9 mouse cellular contexts compared by ENCODE assay signal in genomic region chr11:50379023-50379752, GRCm38 (mm10). TPM values are rescaled to one million over a fixed set of nuclear protein-coding genes. Genes with fewer than 3 reads are reported as not detected.
DNase-seq lines count a peak whose midpoint lies in the region; ATAC-seq lines count a peak whose summit lies in the region.
"Had no signal": no experiment of that assay in that cellular context is flagged by ENCODE, and none has a peak within 500 bp of the region (broad histone marks: within the 10 kb centered on the region; RNA-seq: fewer than 3 reads in every experiment).

No protein-coding gene starts in this region.

- no peaks in the 10 kb centered on the region for H3K9me3 ChIP-seq in kidney, embryonic 14.5 days (ENCODE audit: control insufficient read depth, low read length)
- no peaks in the 10 kb centered on the region for H3K9me3 ChIP-seq in hindbrain, embryonic 14.5 days (ENCODE audit: control insufficient read depth, low read length)
- no peaks in the 10 kb centered on the region for H3K9me3 ChIP-seq in midbrain, embryonic 14.5 days (ENCODE audit: control insufficient read depth, low read length)

- no peak overlapping the region for H3K27ac ChIP-seq in kidney, embryonic 14.5 days (ENCODE audit: low read depth, low read length)
- H3K27ac ChIP-seq in brown adipose tissue, adult 24 weeks (replicated peaks; ENCODE audit: low read depth, low read length), result no peak overlapping the region
- H3K27ac ChIP-seq in hindbrain, embryonic 14.5 days, result no peak overlapping the region
- H3K27ac ChIP-seq in midbrain, embryonic 14.5 days (replicated peaks; ENCODE audit: low read depth, low read length), result no peak overlapping the region

- ATAC-seq in kidney, embryonic 14.5 days (ENCODE audit: low FRiP score, low TSS enrichment), result no peak
- no peak for ATAC-seq in hindbrain, embryonic 14.5 days (ENCODE audit: low FRiP score)
- no peak for ATAC-seq in midbrain, embryonic 14.5 days (ENCODE audit: low FRiP score, low TSS enrichment)

- no peak for DNase-seq in kidney, postnatal 36 days
- no peak for DNase-seq in hindbrain, embryonic 14.5 days (ENCODE audit: low spot score)
- DNase-seq in midbrain, embryonic 14.5 days, result no peak
- DNase-seq in left cerebral cortex, postnatal 25 days (ENCODE audit: low spot score in 2 of 2), result no peak
- DNase-seq in layer of hippocampus, adult 9-10 months (ENCODE audit: low spot score), result no peak
- DNase-seq in left cerebral cortex, adult 18-20 months (ENCODE audit: low spot score in 2 of 2), result no peak

- 57% methylated on average over 12 of the region's 12 CpGs for WGBS in kidney, embryonic 14.5 days
- WGBS in hindbrain, embryonic 14.5 days, result 69% methylated on average over 12 of the region's 12 CpGs
- WGBS in midbrain, embryonic 14.5 days, result 68% methylated on average over 12 of the region's 12 CpGs

- intact Hi-C loops in left cerebral cortex, postnatal 25 days (cut with DNase I), result loop anchor here (5.0 kb wide), 1 partner anchor 87 kb away; the partner anchor contains the start of gene Maml1

- H3K4me1 ChIP-seq in kidney, embryonic 14.5 days (ENCODE audit: control insufficient read depth, insufficient read depth, low read length), result peaks cover 19% of the 10 kb centered on the region
- peaks cover 6% of the 10 kb centered on the region; the same call in 1 of the 2 replicates for H3K4me1 ChIP-seq in brown adipose tissue, adult 24 weeks (ENCODE audit: control insufficient read depth, insufficient read depth, insufficient read length, low read length)
- peaks cover 28% of the 10 kb centered on the region for H3K4me1 ChIP-seq in hindbrain, embryonic 14.5 days (replicated peaks; ENCODE audit: control insufficient read depth, insufficient read depth, low read length)
- peaks cover 30% of the 10 kb centered on the region for H3K4me1 ChIP-seq in midbrain, embryonic 14.5 days (ENCODE audit: control insufficient read depth, insufficient read depth, low read length)

- H3K4me2 ChIP-seq in kidney, embryonic 14.5 days (replicated peaks; ENCODE audit: low read depth, low read length), result peak overlapping the region; percentile 83
- H3K4me2 ChIP-seq in hindbrain, embryonic 14.5 days (replicated peaks), result peak overlapping the region; percentile 99
- H3K4me2 ChIP-seq in midbrain, embryonic 14.5 days (ENCODE audit: low read length), result peak overlapping the region; percentile 97

- no peaks in the 10 kb centered on the region for H3K27me3 ChIP-seq in kidney, embryonic 14.5 days (ENCODE audit: control insufficient read depth, insufficient read depth, low read length)
- H3K27me3 ChIP-seq in hindbrain, embryonic 14.5 days (ENCODE audit: control insufficient read depth, insufficient read depth, low read length), result no peaks in the 10 kb centered on the region
- H3K27me3 ChIP-seq in midbrain, embryonic 14.5 days (ENCODE audit: control insufficient read depth, insufficient read depth, low read length), result no peaks in the 10 kb centered on the region
- H3K27me3 ChIP-seq: Patski had no signal

- peaks cover 40% of the 10 kb centered on the region for H3K36me3 ChIP-seq in kidney, embryonic 14.5 days (ENCODE audit: control insufficient read depth, insufficient read depth, low read length)
- peaks cover 42% of the 10 kb centered on the region for H3K36me3 ChIP-seq in hindbrain, embryonic 14.5 days (replicated peaks; ENCODE audit: control insufficient read depth, insufficient read depth)
- peaks cover 39% of the 10 kb centered on the region for H3K36me3 ChIP-seq in midbrain, embryonic 14.5 days (ENCODE audit: control insufficient read depth, insufficient read depth, low read length)

- H3K4me3 ChIP-seq in kidney, embryonic 14.5 days (ENCODE audit: low read length), result peak overlapping the region; percentile 61
- peak overlapping the region; percentile 87 for H3K4me3 ChIP-seq in brown adipose tissue, adult 24 weeks (ENCODE audit: insufficient read depth, low read depth, low read length)
- peak overlapping the region; percentile 84 for H3K4me3 ChIP-seq in hindbrain, embryonic 14.5 days (replicated peaks; ENCODE audit: low read length)
- H3K4me3 ChIP-seq in midbrain, embryonic 14.5 days (replicated peaks; ENCODE audit: low read depth, low read length), result peak overlapping the region; percentile 93

- peak overlapping the region; percentile 94 for H3K9ac ChIP-seq in kidney, embryonic 14.5 days (ENCODE audit: low read depth, low read length)
- H3K9ac ChIP-seq in hindbrain, embryonic 14.5 days, result peak overlapping the region; percentile 90
- H3K9ac ChIP-seq in midbrain, embryonic 14.5 days (replicated peaks; ENCODE audit: low read length), result peak overlapping the region; percentile 99

RNA-seq across cellular contexts. Expression of gene Hnrnph1, which starts 2.4 kb away (rescaled TPM):
- 598 and 606 TPM in 2 replicates for polyA plus RNA-seq in kidney, embryonic 14.5 days (2014; fragmentation: Nextera tagmentation; extraction: Ambion mirVana)
- 115 and 183 TPM in 2 replicates for polyA plus RNA-seq in brown adipose tissue, adult 24 weeks (2012; ENCODE audit: insufficient read depth, insufficient read length, missing spikeins)
- polyA plus RNA-seq in hindbrain, embryonic 14.5 days (2014; fragmentation: Nextera tagmentation; extraction: Ambion mirVana), result 429 and 439 TPM in 2 replicates
- 539 and 584 TPM in 2 replicates for polyA plus RNA-seq in midbrain, embryonic 14.5 days (2014; fragmentation: Nextera tagmentation; extraction: Ambion mirVana)
- 100 to 1,000 TPM; 220 to 248 TPM for total RNA-seq in left cerebral cortex, postnatal 25 days (2021)
- total RNA-seq in left cerebral cortex, adult 18-20 months (2021), result 100 to 1,000 TPM; 257 to 271 TPM

RNA-seq across cellular contexts. Expression of gene Cby3, which starts 24.9 kb away (rescaled TPM):
- 0.79 and 1.1 TPM in 2 replicates for polyA plus RNA-seq in kidney, embryonic 14.5 days (2014; fragmentation: Nextera tagmentation; extraction: Ambion mirVana)
- not detected in 2 replicates for polyA plus RNA-seq in brown adipose tissue, adult 24 weeks (2012; ENCODE audit: insufficient read depth, insufficient read length, missing spikeins)
- 0.68 and 1.3 TPM in 2 replicates for polyA plus RNA-seq in hindbrain, embryonic 14.5 days (2014; fragmentation: Nextera tagmentation; extraction: Ambion mirVana)
- polyA plus RNA-seq in midbrain, embryonic 14.5 days (2014; fragmentation: Nextera tagmentation; extraction: Ambion mirVana), result 0.32 and 0.77 TPM in 2 replicates
- under 1 TPM in 1 of 2 experiments, not detected in 1; 0.50 TPM for total RNA-seq in left cerebral cortex, postnatal 25 days (2021)
- total RNA-seq in left cerebral cortex, adult 18-20 months (2021), result under 1 TPM in 1 of 2 experiments, not detected in 1; 0.93 TPM
- polyA plus RNA-seq: Patski had no signal

RNA-seq across cellular contexts. Expression of gene Rufy1, which starts 51.7 kb away (rescaled TPM):
- 20.8 and 29.3 TPM in 2 replicates for polyA plus RNA-seq in kidney, embryonic 14.5 days (2014; fragmentation: Nextera tagmentation; extraction: Ambion mirVana)
- polyA plus RNA-seq in brown adipose tissue, adult 24 weeks (2012; ENCODE audit: insufficient read depth, insufficient read length, missing spikeins), result 17.2 and 19.5 TPM in 2 replicates
- 27.0 and 27.7 TPM in 2 replicates for polyA plus RNA-seq in hindbrain, embryonic 14.5 days (2014; fragmentation: Nextera tagmentation; extraction: Ambion mirVana)
- 25.0 and 31.6 TPM in 2 replicates for polyA plus RNA-seq in midbrain, embryonic 14.5 days (2014; fragmentation: Nextera tagmentation; extraction: Ambion mirVana)
- total RNA-seq in left cerebral cortex, postnatal 25 days (2021), result 10 to 100 TPM; 25.4 to 27.8 TPM
- total RNA-seq in left cerebral cortex, adult 18-20 months (2021), result 10 to 100 TPM; 29.2 to 30.3 TPM

RNA-seq across cellular contexts. Expression of gene Canx, which starts 53.7 kb away (rescaled TPM):
- 237 and 277 TPM in 2 replicates for polyA plus RNA-seq in kidney, embryonic 14.5 days (2014; fragmentation: Nextera tagmentation; extraction: Ambion mirVana)
- 149 and 159 TPM in 2 replicates for polyA plus RNA-seq in brown adipose tissue, adult 24 weeks (2012; ENCODE audit: insufficient read depth, insufficient read length, missing spikeins)
- polyA plus RNA-seq in hindbrain, embryonic 14.5 days (2014; fragmentation: Nextera tagmentation; extraction: Ambion mirVana), result 239 and 252 TPM in 2 replicates
- 181 and 232 TPM in 2 replicates for polyA plus RNA-seq in midbrain, embryonic 14.5 days (2014; fragmentation: Nextera tagmentation; extraction: Ambion mirVana)
- 100 to 1,000 TPM; 432 to 442 TPM for total RNA-seq in left cerebral cortex, postnatal 25 days (2021)
- total RNA-seq in left cerebral cortex, adult 18-20 months (2021), result 100 to 1,000 TPM; 398 to 431 TPM
